Mouse (Mus musculus): Measurements from ENCODE around the gene Unc13a.

DNA sequence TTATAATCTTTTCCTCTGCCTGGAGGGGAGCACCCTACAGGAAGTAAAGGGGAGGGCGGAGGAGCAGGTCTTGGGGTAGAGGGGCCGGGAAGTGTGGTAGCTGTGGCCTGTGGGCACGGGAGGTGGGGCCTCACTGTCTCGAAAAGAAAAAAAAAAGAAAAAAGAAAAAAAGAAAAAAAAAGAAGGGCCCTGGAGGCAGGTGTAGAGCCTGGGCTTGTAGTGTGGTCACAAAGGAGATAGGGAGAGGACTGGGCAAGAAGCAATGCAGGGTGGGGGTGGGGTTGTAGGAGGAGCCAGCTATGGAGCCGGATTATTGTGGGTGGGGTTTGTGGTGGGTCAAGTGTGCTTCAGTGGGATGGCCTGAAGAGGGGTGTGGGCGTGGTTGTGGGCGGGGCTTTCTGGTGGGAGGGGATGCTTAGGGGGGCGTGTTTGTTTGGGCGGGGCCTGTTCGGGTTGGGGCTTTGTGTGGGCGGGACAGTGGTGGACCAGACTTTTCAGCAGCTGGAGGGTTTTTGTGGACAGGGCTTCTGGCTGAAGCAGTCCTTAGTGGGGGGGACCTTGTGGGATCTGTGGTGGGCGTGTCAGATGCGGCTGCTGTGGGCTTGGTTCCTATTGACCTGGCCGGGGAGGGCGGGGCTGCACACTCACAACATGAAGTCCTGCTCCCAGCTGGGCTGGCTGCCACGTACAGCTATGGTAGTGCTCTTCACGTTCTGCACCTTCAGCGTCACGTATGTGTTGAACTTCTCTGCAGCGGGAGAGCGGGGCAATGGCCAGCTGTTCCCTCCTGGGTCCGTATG is 6.0 kb downstream of the Unc13a start:
- no peak for TF ChIP-seq CTCF (IDR thresholded peaks at IDR 0.05; ENCODE audit: control insufficient read depth, insufficient read depth, low read length)
- no peak for TF ChIP-seq POLR2A (IDR thresholded peaks at IDR 0.05; ENCODE audit: borderline replicate concordance, control insufficient read depth, low read depth, low read length)
